Mouse (Mus musculus) stomach, embryonic 15.5 days (tissue): ENCODE measurements at regions not wholly inside any gene's neighbourhood (a gene's known extent, or its start where the extent isn't known, plus 50 kb on each side); places are given as distances from the start of the nearest gene placed in this dataset. TPM values are rescaled to one million over a fixed set of nuclear protein-coding genes. Genes with fewer than 3 reads are reported as not detected.

Experiments
- ATAC-seq: fragments of 200-750 bp; cut with Nextera tagmentation; 2 replicates; pipeline ENCODE4 v1.8.0; 2017; ENCODE audit warnings: low read depth, moderate number of reproducible peaks, moderate TSS enrichment; ENCODE audit not compliant: insufficient read depth, low FRiP score
- H3K27ac ChIP-seq: fragments of 300-500 bp; sonication (generic); 2 replicates; pipeline ENCODE4 v1.5.1; 2015; ENCODE audit warnings: mild to moderate bottlenecking, inconsistent platforms
- H3K27me3 ChIP-seq: fragments of 300-500 bp; sonication (generic); replicated peaks from 2 replicates; pipeline ENCODE4 v1.6.1; 2015; ENCODE audit warnings: inconsistent platforms
- H3K36me3 ChIP-seq: fragments of 300-500 bp; sonication (generic); 2 replicates; pipeline ENCODE4 v1.6.1; 2015; ENCODE audit warnings: inconsistent platforms
- H3K4me1 ChIP-seq: fragments of 300-500 bp; sonication (generic); 2 replicates; pipeline ENCODE4 v1.6.1; 2015; ENCODE audit warnings: inconsistent platforms
- H3K4me2 ChIP-seq: fragments of 300-500 bp; sonication (generic); 2 replicates; pipeline ENCODE4 v1.6.1; 2015; ENCODE audit warnings: mild to moderate bottlenecking, inconsistent platforms
- H3K4me3 ChIP-seq: fragments of 300-500 bp; sonication (generic); replicated peaks from 2 replicates; pipeline ENCODE4 v1.5.1; 2015; ENCODE audit warnings: inconsistent platforms
- H3K9ac ChIP-seq: fragments of 300-500 bp; sonication (generic); 2 replicates; pipeline ENCODE4 v1.6.1; 2015; ENCODE audit warnings: inconsistent platforms
- H3K9me3 ChIP-seq: fragments of 300-500 bp; sonication (generic); 2 replicates; pipeline ENCODE4 v1.6.1; 2016; ENCODE audit warnings: inconsistent platforms
- WGBS: fragments of 180-500 bp; shearing (Covaris S2); methylation state at CpG from one replicate; pipeline ENCODE4 v1.1.7; 2015; 5-methylcytosine and 5-hydroxymethylcytosine counted together
- microRNA-seq: library from miRNA; unstranded; fragments of <30 nt; microRNA quantifications from one replicate; pipeline ENCODE4, GENCODE M21; 2016

- H3K27me3 ChIP-seq = no peaks in the 10 kb centered on the region
- no peaks in the 10 kb centered on the region for H3K36me3 ChIP-seq
- no peaks in the 10 kb centered on the region for H3K9me3 ChIP-seq
- no peak overlapping the region for H3K4me2 ChIP-seq
- H3K27ac ChIP-seq = no peak overlapping the region
- ATAC-seq = no peak
- no peak overlapping the region for H3K9ac ChIP-seq
- no peak overlapping the region for H3K4me3 ChIP-seq
- no peaks in the 10 kb centered on the region for H3K4me1 ChIP-seq
- 72% methylated on average over 1 of the region's 1 CpGs for WGBS
Measured at GRCm38 (mm10) chr1:122055146-122055545, 487.4 kb upstream of the Ddx18 start.

- 49% methylated on average over 2 of the region's 2 CpGs for WGBS
- no peak overlapping the region for H3K4me3 ChIP-seq
Measured at GRCm38 (mm10) chr1:122048112-122048725, 480.4 kb upstream of the Ddx18 start.

DNA sequence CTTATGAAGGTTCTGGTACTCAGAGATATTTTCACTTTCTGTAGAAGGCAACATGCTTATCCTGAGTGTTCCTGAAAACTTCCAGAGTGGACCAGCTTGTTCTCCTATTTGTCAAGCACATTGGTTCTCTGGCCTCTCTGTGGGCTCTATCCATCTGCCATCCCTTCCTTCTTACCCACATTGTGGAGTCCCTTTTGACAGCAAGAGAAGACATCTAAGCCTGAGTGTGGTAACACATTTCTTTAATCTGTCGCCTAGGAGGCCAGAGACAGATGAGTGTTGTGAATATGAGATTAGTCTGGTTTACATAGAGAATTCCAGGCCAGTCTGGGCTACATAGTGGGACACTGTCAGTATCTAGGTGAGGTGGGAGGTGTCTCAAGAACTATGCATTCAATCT is 476.1 kb upstream of the Ddx18 start:
- WGBS = 38% methylated on average over 1 of the region's 1 CpGs
- Histone ChIP-seq H3K36me3 (no peaks in the 10 kb centered on the region), H3K27me3 (no peaks in the 10 kb centered on the region), H3K9me3 (no peaks in the 10 kb centered on the region), H3K9ac (no peak overlapping the region), H3K4me3 (no peak overlapping the region), H3K4me2 (no peak overlapping the region), H3K27ac (no peak overlapping the region), H3K4me1 (no peaks in the 10 kb centered on the region)
- ATAC-seq = no peak

More at GRCm38 (mm10) chr1:122048112-122048725, 480.4 kb upstream of the Ddx18 start:
- Histone ChIP-seq H3K27ac (no peak overlapping the region), H3K4me2 (no peak overlapping the region), H3K9me3 (no peaks in the 10 kb centered on the region), H3K36me3 (no peaks in the 10 kb centered on the region), H3K27me3 (no peaks in the 10 kb centered on the region), H3K4me1 (no peaks in the 10 kb centered on the region), H3K9ac (no peak overlapping the region)
- ATAC-seq = no peak

DNA sequence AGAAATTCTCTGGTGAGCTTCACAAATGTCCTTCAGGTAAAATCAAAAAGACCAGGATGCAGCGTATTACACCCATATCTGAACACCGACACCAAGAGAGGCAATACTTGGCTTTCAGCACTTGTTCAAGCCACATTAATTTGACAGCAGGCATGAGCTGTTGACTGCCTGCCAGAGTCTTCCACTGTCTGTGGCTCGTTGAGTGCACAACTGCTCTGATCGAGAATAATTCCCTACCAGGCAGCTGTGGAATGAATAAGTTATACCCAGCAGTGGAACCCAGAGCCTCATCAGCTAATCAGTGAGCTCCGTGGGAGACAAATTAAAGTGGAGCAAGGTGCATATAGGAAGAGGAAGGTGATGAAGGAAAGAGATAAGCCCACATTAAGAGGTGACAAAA is 475.3 kb upstream of the Ddx18 start:
- ATAC-seq = no peak

GRCm38 (mm10) chr1:122007749-122008148 is 440.0 kb upstream of the Ddx18 start:
- ATAC-seq = no peak
- Histone ChIP-seq H3K9me3 (no peaks in the 10 kb centered on the region), H3K4me3 (no peak overlapping the region), H3K36me3 (no peaks in the 10 kb centered on the region), H3K9ac (no peak overlapping the region), H3K27me3 (no peaks in the 10 kb centered on the region), H3K4me2 (no peak overlapping the region), H3K4me1 (no peaks in the 10 kb centered on the region), H3K27ac (no peak overlapping the region)
- 83% methylated on average over 2 of the region's 2 CpGs for WGBS

More for the DNA sequence above, 475.3 kb upstream of the Ddx18 start:
- no peaks in the 10 kb centered on the region for H3K36me3 ChIP-seq
- H3K9ac ChIP-seq = no peak overlapping the region
- H3K4me2 ChIP-seq = no peak overlapping the region
- H3K27me3 ChIP-seq = no peaks in the 10 kb centered on the region
- H3K4me3 ChIP-seq = no peak overlapping the region
- WGBS = 65% methylated on average over 5 of the region's 5 CpGs
- no peaks in the 10 kb centered on the region for H3K9me3 ChIP-seq
- H3K4me1 ChIP-seq = no peaks in the 10 kb centered on the region
- no peak overlapping the region for H3K27ac ChIP-seq

DNA sequence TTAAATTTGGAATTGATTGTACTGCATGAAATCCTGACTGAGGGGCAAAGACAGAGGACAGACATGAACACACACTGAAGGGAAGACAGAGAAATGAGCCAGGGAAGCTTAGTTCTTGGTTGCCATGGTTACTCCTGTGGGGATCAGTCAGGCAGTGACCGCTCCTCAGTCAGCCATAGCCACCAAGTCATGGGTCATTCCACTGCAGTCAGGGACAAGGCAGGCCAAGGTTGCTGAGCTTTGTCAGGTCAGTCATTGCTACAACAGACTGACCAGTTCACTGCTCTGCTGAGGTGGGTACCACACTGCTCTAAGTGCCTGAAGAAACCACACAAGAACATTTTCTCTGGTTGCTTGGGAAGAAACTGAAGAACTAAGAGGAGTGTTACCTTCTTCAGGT is 428.7 kb upstream of the Ddx18 start:
- WGBS = 67% methylated on average over 1 of the region's 1 CpGs
- Histone ChIP-seq H3K27ac (no peak overlapping the region), H3K9me3 (no peaks in the 10 kb centered on the region), H3K4me3 (no peak overlapping the region), H3K4me1 (no peaks in the 10 kb centered on the region), H3K27me3 (no peaks in the 10 kb centered on the region), H3K9ac (no peak overlapping the region), H3K36me3 (no peaks in the 10 kb centered on the region), H3K4me2 (no peak overlapping the region)
- no peak for ATAC-seq

GRCm38 (mm10) chr1:121990653-121991052 is 422.9 kb upstream of the Ddx18 start:
- no peak overlapping the region for H3K4me2 ChIP-seq
- no peaks in the 10 kb centered on the region for H3K27me3 ChIP-seq
- WGBS = 48% methylated on average over 2 of the region's 2 CpGs
- H3K36me3 ChIP-seq = no peaks in the 10 kb centered on the region
- H3K4me3 ChIP-seq = no peak overlapping the region
- no peaks in the 10 kb centered on the region for H3K9me3 ChIP-seq
- no peaks in the 10 kb centered on the region for H3K4me1 ChIP-seq
- ATAC-seq = no peak
- H3K27ac ChIP-seq = no peak overlapping the region
- H3K9ac ChIP-seq = no peak overlapping the region

GRCm38 (mm10) chr1:121958942-121959341 is 391.2 kb upstream of the Ddx18 start:
- Histone ChIP-seq H3K36me3 (no peaks in the 10 kb centered on the region), H3K9ac (no peak overlapping the region), H3K4me1 (no peaks in the 10 kb centered on the region), H3K27ac (no peak overlapping the region), H3K9me3 (no peaks in the 10 kb centered on the region), H3K4me2 (no peak overlapping the region), H3K4me3 (no peak overlapping the region), H3K27me3 (no peaks in the 10 kb centered on the region)
- no peak for ATAC-seq

- Histone ChIP-seq H3K36me3 (no peaks in the 10 kb centered on the region), H3K27me3 (no peaks in the 10 kb centered on the region), H3K9me3 (no peaks in the 10 kb centered on the region), H3K4me2 (no peak overlapping the region), H3K4me1 (no peaks in the 10 kb centered on the region), H3K9ac (no peak overlapping the region), H3K27ac (no peak overlapping the region), H3K4me3 (no peak overlapping the region)
- no peak for ATAC-seq
- WGBS = 71% methylated on average over 1 of the region's 1 CpGs
Measured at GRCm38 (mm10) chr1:121935911-121936310, 368.1 kb upstream of the Ddx18 start.

Small RNA genes lying in the stretch of these regions (microRNA-seq; reads per million reads assigned to microRNA genes)
- not detected for gene Gm26472
